15 mouse cellular contexts compared by ENCODE assay signal in the genomic region with DNA sequence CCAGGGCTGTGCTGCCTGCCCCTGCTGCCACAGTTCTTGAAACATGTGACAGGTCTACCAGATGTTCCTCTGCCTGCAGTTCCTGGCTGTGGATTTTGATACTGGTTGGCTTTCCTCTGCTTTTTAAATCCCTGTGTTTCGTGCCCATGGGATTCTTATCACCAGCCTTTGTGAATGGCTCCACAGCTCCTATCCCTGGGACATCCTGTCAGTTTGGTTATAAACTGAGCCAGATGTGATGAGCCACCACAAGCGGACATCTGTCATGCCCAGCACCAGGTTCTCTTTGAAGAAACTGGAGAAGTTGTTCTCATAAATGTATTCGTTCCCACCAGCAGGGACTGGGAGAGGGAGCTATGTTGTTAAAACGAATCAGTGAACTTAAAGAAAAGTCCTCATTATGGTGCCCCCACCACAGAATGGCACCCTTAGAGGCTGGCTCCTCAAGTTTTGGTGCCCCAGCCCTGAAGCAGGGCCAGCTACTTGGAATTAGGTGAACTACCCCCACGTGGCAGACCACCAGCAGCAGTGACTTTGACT. TPM values are rescaled to one million over a fixed set of nuclear protein-coding genes. Genes with fewer than 3 reads are reported as not detected.
DNase-seq lines count a peak whose midpoint lies in the region; ATAC-seq and TF ChIP-seq lines count a peak whose summit lies in the region.
"Had no signal": no experiment of that assay in that cellular context is flagged by ENCODE, and none has a peak within 500 bp of the region (broad histone marks: within the 10 kb centered on the region; RNA-seq: fewer than 3 reads in every experiment).

No protein-coding gene starts in this region.

- H3K9ac ChIP-seq in kidney, embryonic 16.5 days (replicated peaks; ENCODE audit: low read length): no peak overlapping the region
- H3K9ac ChIP-seq in kidney, embryonic 14.5 days (ENCODE audit: low read depth, low read length): no peak overlapping the region
- no peak overlapping the region for H3K9ac ChIP-seq in lung, postnatal 0 days (replicated peaks; ENCODE audit: low read depth)

- H3K4me3 ChIP-seq in gastrocnemius, adult 2 months: no peak overlapping the region
- no peak overlapping the region for H3K4me3 ChIP-seq in kidney, embryonic 16.5 days (ENCODE audit: low read length)
- no peak overlapping the region for H3K4me3 ChIP-seq in kidney, embryonic 14.5 days (ENCODE audit: low read length)
- H3K4me3 ChIP-seq in lung, postnatal 0 days (ENCODE audit: low read depth, low read length): no peak overlapping the region
- H3K4me3 ChIP-seq in myocyte: no peak overlapping the region

- no peak for TF ChIP-seq EP300 in lung, postnatal 0 days (IDR thresholded peaks at IDR 0.05)

- no peak for TF ChIP-seq POLR2A in myocyte (IDR thresholded peaks at IDR 0.05; ENCODE audit: insufficient read length, low read depth)

- no peak overlapping the region for H3ac ChIP-seq in myocyte (ENCODE audit: control insufficient read depth, insufficient read length)

- H3K4me2 ChIP-seq in kidney, embryonic 16.5 days (replicated peaks; ENCODE audit: low read depth, low read length): no peak overlapping the region
- H3K4me2 ChIP-seq in kidney, embryonic 14.5 days (replicated peaks; ENCODE audit: low read depth, low read length): no peak overlapping the region
- H3K4me2 ChIP-seq in lung, postnatal 0 days (replicated peaks; ENCODE audit: low read depth, low read length): no peak overlapping the region
- H3K4me2 ChIP-seq in myocyte (ENCODE audit: low read depth): no peak overlapping the region

- no peak for ATAC-seq in kidney, embryonic 16.5 days (ENCODE audit: low FRiP score, low TSS enrichment)
- ATAC-seq in kidney, embryonic 14.5 days (ENCODE audit: low FRiP score, low TSS enrichment): no peak
- no peak for ATAC-seq in lung, postnatal 0 days
- ATAC-seq: forebrain, embryonic 16.5 days had no signal

- H3K27me3 ChIP-seq in kidney, embryonic 16.5 days (ENCODE audit: insufficient read depth, low read length): no peaks in the 10 kb centered on the region
- H3K27me3 ChIP-seq in kidney, embryonic 14.5 days (ENCODE audit: control insufficient read depth, insufficient read depth, low read length): no peaks in the 10 kb centered on the region
- no peaks in the 10 kb centered on the region for H3K27me3 ChIP-seq in lung, postnatal 0 days (replicated peaks; ENCODE audit: insufficient read depth, low read length)
- no peaks in the 10 kb centered on the region for H3K27me3 ChIP-seq in myocyte (ENCODE audit: control insufficient read depth, insufficient read depth, insufficient read length)

- H3K36me3 ChIP-seq in kidney, embryonic 16.5 days (ENCODE audit: insufficient read depth, low read length): peaks cover 66% of the 10 kb centered on the region
- peaks cover 66% of the 10 kb centered on the region for H3K36me3 ChIP-seq in kidney, embryonic 14.5 days (ENCODE audit: control insufficient read depth, insufficient read depth, low read length)
- peaks cover 54% of the 10 kb centered on the region for H3K36me3 ChIP-seq in lung, postnatal 0 days (ENCODE audit: insufficient read depth, low read length)
- peaks cover 50% of the 10 kb centered on the region for H3K36me3 ChIP-seq in myocyte (ENCODE audit: control insufficient read depth, insufficient read depth)
- H3K36me3 ChIP-seq: G1E had no signal

- no peak for DNase-seq in gastrocnemius, adult 2 months
- DNase-seq in gastrocnemius, postnatal 14 days: no peak
- no peak for DNase-seq in lung, postnatal 0 days (ENCODE audit: low spot score)
- no peak for DNase-seq in lung, postnatal 14 days
- DNase-seq in left cerebral cortex, postnatal 36 days (ENCODE audit: low spot score in 2 of 2): no peak
- DNase-seq: adrenal gland, postnatal 10 days; cerebellum, adult 9-11 months; embryo, embryonic 11 days; layer of hippocampus, postnatal 36 days; right cerebral cortex, adult 18-20 months had no signal

- WGBS in kidney, embryonic 16.5 days: 79% methylated on average over 5 of the region's 5 CpGs
- WGBS in kidney, embryonic 14.5 days: 82% methylated on average over 5 of the region's 5 CpGs
- WGBS in lung, postnatal 0 days: 69% methylated on average over 5 of the region's 5 CpGs

- peaks cover 7% of the 10 kb centered on the region for H3K79me2 ChIP-seq in myocyte (ENCODE audit: control insufficient read depth, insufficient read depth)

- intact Hi-C loops in gastrocnemius, adult 2 months (cut with DNase I): no loop called here
- intact Hi-C loops in gastrocnemius, postnatal 14 days (cut with DNase I; ENCODE audit: low total_unique reads): no loop called here
- intact Hi-C loops in left cerebral cortex, postnatal 36 days (cut with DNase I): no loop called here

- H3K27ac ChIP-seq in gastrocnemius, adult 2 months: peak overlapping the region; percentile 99; the same call in 1 of the 2 replicates
- H3K27ac ChIP-seq in kidney, embryonic 16.5 days (ENCODE audit: low read length): peak overlapping the region; percentile 44; the same call in 1 of the 2 replicates
- no peak overlapping the region for H3K27ac ChIP-seq in kidney, embryonic 14.5 days (ENCODE audit: low read depth, low read length)
- peak overlapping the region; percentile 38 for H3K27ac ChIP-seq in lung, postnatal 0 days (ENCODE audit: low read length)

- H3K4me1 ChIP-seq in kidney, embryonic 16.5 days (ENCODE audit: insufficient read depth, low read length): peaks cover 30% of the 10 kb centered on the region
- peaks cover 9% of the 10 kb centered on the region; the same call in 1 of the 2 replicates for H3K4me1 ChIP-seq in kidney, embryonic 14.5 days (ENCODE audit: control insufficient read depth, insufficient read depth, low read length)
- peaks cover 24% of the 10 kb centered on the region for H3K4me1 ChIP-seq in lung, postnatal 0 days (ENCODE audit: insufficient read depth, low read depth, low read length)

- no peaks in the 10 kb centered on the region for H3K9me3 ChIP-seq in kidney, embryonic 16.5 days (ENCODE audit: low read length)
- no peaks in the 10 kb centered on the region for H3K9me3 ChIP-seq in kidney, embryonic 14.5 days (ENCODE audit: control insufficient read depth, low read length)
- no peaks in the 10 kb centered on the region for H3K9me3 ChIP-seq in lung, postnatal 0 days (ENCODE audit: low read length)
- H3K9me3 ChIP-seq: G1E had no signal

- TF ChIP-seq CTCF in gastrocnemius, adult 2 months (IDR thresholded peaks at IDR 0.05): no peak
- TF ChIP-seq CTCF in lung, postnatal 0 days (IDR thresholded peaks at IDR 0.05): no peak

TF ChIP-seq in myocyte, 11 proteins besides CTCF, POLR2A, EP300 and RAD21:
- peak; percentile 18 for TF ChIP-seq POLR2AphosphoS2 (IDR thresholded peaks at IDR 0.05; ENCODE audit: insufficient read length, low read depth)
- no peak for TF ChIP-seq MYOD1 (IDR thresholded peaks at IDR 0.05; ENCODE audit: control insufficient read depth in 1 of 3, insufficient read length in 2 of 3, low read depth in 2 of 3)
- no peak for TF ChIP-seq REST (IDR thresholded peaks at IDR 0.05; ENCODE audit: insufficient read depth, insufficient read length)
- no peak for TF ChIP-seq SRF (IDR thresholded peaks at IDR 0.05; ENCODE audit: control insufficient read depth, insufficient read length, low read depth)
- TF ChIP-seq MAX (IDR thresholded peaks at IDR 0.05; ENCODE audit: low read depth): no peak
- no peak for TF ChIP-seq CEBPB (IDR thresholded peaks at IDR 0.05; ENCODE audit: insufficient read depth, poor library complexity, severe bottlenecking)
TF ChIP-seq in myocyte: peak in this region for 1.

RNA-seq across cellular contexts. Expression of gene Amotl2, which starts 15.9 kb away (rescaled TPM):
- total RNA-seq in gastrocnemius, adult 2 months (2021): 10 to 100 TPM; 13.7 to 28.5 TPM
- total RNA-seq in gastrocnemius, postnatal 14 days (2021): 10 to 100 TPM; 19.4 to 25.0 TPM
- polyA plus RNA-seq in kidney, embryonic 16.5 days (2015; fragmentation: Nextera tagmentation; extraction: Ambion mirVana): 40.9 and 41.5 TPM in 2 replicates
- 20.8 and 30.1 TPM in 2 replicates for polyA plus RNA-seq in kidney, embryonic 14.5 days (2014; fragmentation: Nextera tagmentation; extraction: Ambion mirVana)
- polyA plus RNA-seq in lung, postnatal 0 days (2015; fragmentation: Nextera tagmentation; extraction: Ambion mirVana): 50.3 and 56.3 TPM in 2 replicates
- 67.2 TPM for polyA plus RNA-seq in myocyte (2012; fragmentation: generic; extraction: Trizol)
- total RNA-seq in left cerebral cortex, postnatal 36 days (2021): 10 to 100 TPM; 18.5 to 24.3 TPM
- polyA plus RNA-seq: G1E had no signal
